Mouse (Mus musculus): ENCODE results near the gene Spint2. TPM values are rescaled to one million over a fixed set of nuclear protein-coding genes. Genes with fewer than 3 reads are reported as not detected.
A peak's percentile ranks its signal among the peaks of the same experiment; 100 is the strongest.

Spint2 gene
- polyA plus RNA-seq, 1 experiment = 0.57 TPM

GRCm38 (mm10) chr7:29293131-29294065 lies 11.7 kb upstream of the Spint2 start:
- H3K9me3 ChIP-seq (ENCODE audit: control insufficient read depth, low read length) = no peaks in the 10 kb centered on the region
- H3K4me3 ChIP-seq (replicated peaks) = no peak overlapping the region
- peaks cover 10% of the 10 kb centered on the region for H3K4me1 ChIP-seq (ENCODE audit: control insufficient read depth)
- TF ChIP-seq GATA1 (IDR thresholded peaks at IDR 0.05; ENCODE audit: low read length) (no peak), TAL1 (IDR thresholded peaks at IDR 0.05; ENCODE audit: low read length) (no peak)
- peaks cover 15% of the 10 kb centered on the region for H3K27me3 ChIP-seq (ENCODE audit: control insufficient read depth)
- no peaks in the 10 kb centered on the region for H3K36me3 ChIP-seq (ENCODE audit: control insufficient read depth)

GRCm38 (mm10) chr7:29292458-29293098 lies 10.9 kb upstream of the Spint2 start:
- no peaks in the 10 kb centered on the region for H3K36me3 ChIP-seq (ENCODE audit: control insufficient read depth)
- peaks cover 10% of the 10 kb centered on the region for H3K4me1 ChIP-seq (ENCODE audit: control insufficient read depth)
- H3K27me3 ChIP-seq (ENCODE audit: control insufficient read depth) = peaks cover 14% of the 10 kb centered on the region
- H3K9me3 ChIP-seq (ENCODE audit: control insufficient read depth, low read length) = no peaks in the 10 kb centered on the region
- TF ChIP-seq GATA1 (IDR thresholded peaks at IDR 0.05; ENCODE audit: low read length) (no peak), TAL1 (IDR thresholded peaks at IDR 0.05; ENCODE audit: low read length) (no peak)
- no peak overlapping the region for H3K4me3 ChIP-seq (replicated peaks)

GRCm38 (mm10) chr7:29291616-29292457 lies 10.1 kb upstream of the Spint2 start:
- H3K4me3 ChIP-seq (replicated peaks) = no peak overlapping the region
- peaks cover 10% of the 10 kb centered on the region for H3K4me1 ChIP-seq (ENCODE audit: control insufficient read depth)
- H3K27me3 ChIP-seq (ENCODE audit: control insufficient read depth) = peaks cover 15% of the 10 kb centered on the region
- TF ChIP-seq GATA1 (IDR thresholded peaks at IDR 0.05; ENCODE audit: low read length) (no peak), TAL1 (IDR thresholded peaks at IDR 0.05; ENCODE audit: low read length) (no peak)
- H3K9me3 ChIP-seq (ENCODE audit: control insufficient read depth, low read length) = no peaks in the 10 kb centered on the region
- H3K36me3 ChIP-seq (ENCODE audit: control insufficient read depth) = no peaks in the 10 kb centered on the region

GRCm38 (mm10) chr7:29290691-29291485 lies 9.2 kb upstream of the Spint2 start:
- TF ChIP-seq GATA1 (IDR thresholded peaks at IDR 0.05; ENCODE audit: low read length) (no peak), TAL1 (IDR thresholded peaks at IDR 0.05; ENCODE audit: low read length) (no peak)
- Histone ChIP-seq H3K9me3 (ENCODE audit: control insufficient read depth, low read length) (no peaks in the 10 kb centered on the region), H3K36me3 (ENCODE audit: control insufficient read depth) (no peaks in the 10 kb centered on the region), H3K4me3 (replicated peaks) (no peak overlapping the region), H3K4me1 (ENCODE audit: control insufficient read depth) (peaks cover 10% of the 10 kb centered on the region), H3K27me3 (ENCODE audit: control insufficient read depth) (peaks cover 15% of the 10 kb centered on the region)

GRCm38 (mm10) chr7:29289856-29290255 lies 8.1 kb upstream of the Spint2 start:
- peaks cover 15% of the 10 kb centered on the region for H3K27me3 ChIP-seq (ENCODE audit: control insufficient read depth)

GRCm38 (mm10) chr7:29288942-29289638 lies 7.4 kb upstream of the Spint2 start, which contains the start of gene Ppp1r14a:
Gene Ppp1r14a, plus strand, starts transcription at chr7:29289308.
- H3K27me3 ChIP-seq (ENCODE audit: control insufficient read depth) = peaks cover 15% of the 10 kb centered on the region
- TF ChIP-seq TAL1 (IDR thresholded peaks at IDR 0.05; ENCODE audit: low read length) (no peak), GATA1 (IDR thresholded peaks at IDR 0.05; ENCODE audit: low read length) (no peak)
- H3K4me3 ChIP-seq (replicated peaks) = peak within 1 kb of the TSS; percentile 61
- no peaks in the 10 kb centered on the region for H3K36me3 ChIP-seq (ENCODE audit: control insufficient read depth)
- H3K4me1 ChIP-seq (ENCODE audit: control insufficient read depth) = peaks cover 19% of the 10 kb centered on the region
- H3K9me3 ChIP-seq (ENCODE audit: control insufficient read depth, low read length) = no peaks in the 10 kb centered on the region

More at GRCm38 (mm10) chr7:29289856-29290255, 8.1 kb upstream of the Spint2 start:
- H3K4me1 ChIP-seq (ENCODE audit: control insufficient read depth) = peaks cover 11% of the 10 kb centered on the region
- H3K9me3 ChIP-seq (ENCODE audit: control insufficient read depth, low read length) = no peaks in the 10 kb centered on the region
- no peaks in the 10 kb centered on the region for H3K36me3 ChIP-seq (ENCODE audit: control insufficient read depth)
- TF ChIP-seq TAL1 (IDR thresholded peaks at IDR 0.05; ENCODE audit: low read length) (no peak), GATA1 (IDR thresholded peaks at IDR 0.05; ENCODE audit: low read length) (no peak)
- no peak overlapping the region for H3K4me3 ChIP-seq (replicated peaks)

DNA sequence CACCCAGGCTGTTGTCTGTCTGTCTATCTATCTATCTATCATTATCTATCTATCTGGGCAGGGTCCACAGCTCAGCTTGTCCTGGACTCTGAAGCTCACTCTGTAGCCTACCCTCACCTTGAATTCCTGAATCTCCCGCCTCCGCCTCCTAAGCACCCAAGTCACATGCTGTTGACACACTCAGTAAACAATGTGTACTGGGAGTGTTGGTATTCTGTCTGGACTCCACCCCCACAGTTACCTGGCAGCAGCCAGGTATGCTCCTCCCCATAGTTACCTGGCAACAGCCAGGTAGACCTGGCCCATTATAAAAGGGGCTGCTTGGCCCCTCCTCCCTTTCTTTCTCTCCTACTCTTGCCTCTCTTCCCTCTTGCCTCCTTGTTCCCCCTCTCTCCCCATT lies 6.4 kb upstream of the Spint2 start:
- Histone ChIP-seq H3K36me3 (ENCODE audit: control insufficient read depth) (no peaks in the 10 kb centered on the region), H3K4me3 (replicated peaks) (no peak overlapping the region), H3K4me1 (ENCODE audit: control insufficient read depth) (peaks cover 19% of the 10 kb centered on the region), H3K27me3 (ENCODE audit: control insufficient read depth) (peaks cover 15% of the 10 kb centered on the region), H3K9me3 (ENCODE audit: control insufficient read depth, low read length) (no peaks in the 10 kb centered on the region)
- TF ChIP-seq TAL1 (IDR thresholded peaks at IDR 0.05; ENCODE audit: low read length) (no peak), GATA1 (IDR thresholded peaks at IDR 0.05; ENCODE audit: low read length) (no peak)

All from erythroblast, embryonic 14.5 days (primary cell).